Mouse (Mus musculus): ENCODE results near the gene Vmn1r3. TPM values are rescaled to one million over a fixed set of nuclear protein-coding genes. Genes with fewer than 3 reads are reported as not detected.
"Not testable (repeated sequence)": the region's sequence is repeated elsewhere in the genome, so short reads cannot be mapped to it uniquely, and the experiment has no call there.

Vmn1r3 gene
- total RNA-seq, 2 experiments from 2014 or later: not detected

GRCm38 (mm10) chr4:3164429-3164828, 20.7 kb downstream of the Vmn1r3 start:
- DNase-seq (ENCODE audit: low spot score in 2 of 2); intact Hi-C loops (cut with DNase I): not testable (repeated sequence)

DNA sequence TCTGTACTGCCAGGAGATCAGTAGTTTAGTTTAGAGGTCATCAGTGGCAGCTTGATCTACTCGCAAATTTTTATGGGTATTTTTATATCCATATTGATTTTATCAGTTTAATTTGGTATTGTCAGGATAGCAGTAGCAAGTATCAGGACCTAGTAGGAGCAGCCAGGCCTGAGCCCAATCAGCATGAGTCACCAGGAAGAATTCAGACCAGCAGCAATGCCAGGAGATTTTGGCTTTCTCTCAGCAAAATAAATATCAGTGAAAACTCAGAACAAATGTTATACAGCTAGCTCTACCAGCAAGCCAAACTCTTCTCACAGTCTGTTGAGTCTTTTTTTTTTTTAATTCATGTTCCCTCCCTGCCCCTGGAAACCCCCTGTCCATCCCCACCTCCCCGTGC, 31.8 kb downstream of the Vmn1r3 start:
- intact Hi-C loops (cut with DNase I); DNase-seq (ENCODE audit: low spot score in 2 of 2): not testable (repeated sequence)

GRCm38 (mm10) chr4:3147926-3148325, 37.2 kb downstream of the Vmn1r3 start:
- intact Hi-C loops (cut with DNase I); DNase-seq (ENCODE audit: low spot score in 2 of 2): not testable (repeated sequence)

Other genes with a start within 250 kb of the Vmn1r3 start
- gene Vmn1r2, start 18.0 kb downstream of the Vmn1r3 start, total RNA-seq (2021): not detected